Mouse (Mus musculus) adrenal gland (tissue): ENCODE measurements around the gene Lnx1.

Experiments
- intact Hi-C: fragments of 180-260 bp; cut with DNase I; formaldehyde crosslinking; loops from one replicate; pipeline ENCODE4 v1.15.1; 2025
- long read RNA-seq, 2 experiments: library from polyadenylated mRNA; unstranded; transcript quantifications; one replicate each; pipeline ENCODE4 v2.0.0; 2020; ENCODE audit warnings: borderline replicate concordance in 1 of 2; ENCODE audit not compliant: insufficient replicate concordance in 1 of 2

Gene Lnx1
- long read RNA-seq, experiment 1, partial matches to known transcripts: 0 of 1 reads
- long read RNA-seq, experiment 1, other reads (novel, unspliced or antisense): 0 of 1 reads
- long read RNA-seq, experiment 2, partial matches to known transcripts: 0 of 4 reads
- long read RNA-seq, experiment 2, other reads (novel, unspliced or antisense): 0 of 4 reads

DNA sequence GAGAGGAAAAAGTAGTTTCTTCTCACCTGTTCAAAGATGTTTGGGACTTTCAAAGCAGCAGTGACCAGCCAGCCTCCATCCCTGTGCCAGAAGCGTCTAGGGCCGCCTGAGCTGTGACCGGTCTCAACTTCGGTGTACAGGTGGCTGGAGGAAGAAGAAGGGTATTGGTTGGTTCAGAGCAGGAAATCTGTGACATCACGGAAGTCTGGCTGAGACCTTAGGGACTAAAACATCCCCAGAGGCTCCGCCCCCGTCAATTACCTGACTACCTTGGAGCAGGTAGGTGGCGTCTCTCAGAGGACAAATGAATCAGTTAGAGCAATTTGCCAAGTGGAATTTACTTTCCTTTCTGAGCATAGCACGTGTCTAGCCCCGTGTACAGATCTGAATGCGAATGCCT is at the start of gene Lnx1:
TSS of gene Lnx1 (minus strand) at position 147 of the 400 bp plus-strand sequence.
- intact Hi-C loops: no loop called here

DNA sequence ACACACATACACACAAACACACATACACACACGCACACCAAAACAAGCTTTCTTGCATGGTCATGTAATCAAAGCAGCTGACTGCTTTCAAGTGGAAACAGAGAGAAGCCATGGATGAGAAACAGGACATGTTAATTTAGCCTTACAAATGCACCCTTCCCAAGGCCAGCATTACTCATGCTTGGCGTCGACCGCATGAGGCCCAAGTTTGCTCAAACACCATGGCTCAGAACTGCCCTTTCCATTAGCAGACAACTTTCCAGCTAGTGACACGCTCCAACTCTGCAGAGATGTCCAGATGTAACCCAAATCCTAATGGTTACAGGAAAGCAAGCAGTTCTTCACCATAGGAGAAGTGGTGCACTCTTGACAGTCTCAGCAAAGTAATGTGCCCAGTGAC is 47.8 kb upstream of the Lnx1 start:
- intact Hi-C loops: no loop called here

DNA sequence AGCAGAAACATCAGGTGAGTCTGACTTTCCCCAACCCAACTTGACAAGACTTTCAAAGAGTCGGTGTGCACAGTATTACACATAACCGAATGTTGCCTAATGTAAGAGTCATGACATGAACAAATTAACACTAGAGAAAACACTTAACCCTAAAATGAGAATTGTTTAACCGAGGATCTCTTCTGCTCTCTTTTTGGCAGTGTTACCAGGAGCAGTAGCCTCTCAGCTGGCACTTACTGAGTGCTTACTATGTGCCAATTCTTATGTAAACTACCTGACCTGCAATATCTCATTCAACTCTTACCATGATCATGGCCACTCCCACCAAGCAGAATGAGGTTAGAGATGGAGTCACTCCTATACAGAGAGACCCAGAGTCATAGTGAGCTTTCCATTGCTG is 44.8 kb upstream of the Lnx1 start:
- intact Hi-C loops: no loop called here

- intact Hi-C loops: no loop called here
These were observed 38.2 kb upstream of the Lnx1 start for GRCm38 (mm10) chr5:74740951-74741350.

DNA sequence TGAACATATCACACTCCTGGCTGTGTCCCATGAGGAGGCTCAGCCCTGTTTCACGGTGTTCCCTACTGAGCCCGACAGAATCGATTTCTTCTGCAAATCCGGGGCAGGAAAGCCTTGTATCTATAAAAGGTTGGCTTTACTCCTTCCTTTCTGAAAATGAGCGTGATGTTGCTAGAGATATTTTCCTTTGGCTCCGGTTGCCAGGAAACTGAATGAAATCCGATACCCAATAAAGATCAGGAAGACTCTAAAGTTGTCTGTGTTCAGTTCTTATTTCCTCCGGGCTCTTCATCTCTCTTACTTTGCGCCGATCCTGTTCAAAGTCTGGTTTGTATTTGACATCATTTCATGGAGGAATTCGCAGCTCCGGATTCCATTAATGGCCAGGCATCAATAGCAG is 36.7 kb upstream of the Lnx1 start:
- intact Hi-C loops: no loop called here

GRCm38 (mm10) chr5:74738312-74738711 is 35.6 kb upstream of the Lnx1 start:
- intact Hi-C loops: no loop called here

DNA sequence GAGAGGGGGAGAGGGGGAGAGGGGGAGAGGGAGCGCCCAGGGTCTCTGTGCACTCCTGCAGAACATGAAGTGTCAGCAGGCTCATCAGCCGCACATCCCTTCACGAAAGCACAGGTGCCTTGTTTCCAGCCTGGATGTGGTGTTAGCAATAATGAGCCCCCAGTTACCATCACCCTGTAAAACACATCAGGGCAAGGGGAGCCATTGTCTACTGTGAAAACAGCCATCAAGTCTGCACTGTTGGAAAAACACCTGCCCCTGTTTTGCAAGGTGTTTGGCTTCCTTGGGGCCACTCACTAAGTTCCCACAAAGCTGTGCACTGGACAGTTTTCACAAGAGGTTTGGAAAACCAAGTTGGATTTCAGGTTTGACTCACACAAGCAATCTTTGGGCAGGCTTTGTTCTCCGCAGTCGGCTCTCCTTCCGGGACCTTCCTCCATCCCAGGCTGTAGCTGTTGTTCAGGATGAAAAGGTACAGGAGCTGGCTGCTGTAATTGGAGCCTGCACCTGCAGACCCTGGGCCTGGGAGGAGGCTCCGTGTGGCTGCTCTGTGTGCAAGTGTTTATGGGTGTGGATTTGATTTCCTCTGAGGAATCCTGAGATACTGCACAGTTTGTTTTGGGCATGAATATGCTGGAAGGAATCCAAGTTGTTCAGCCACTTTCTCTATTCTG is 31.3 kb upstream of the Lnx1 start:
- intact Hi-C loops: no loop called here

DNA sequence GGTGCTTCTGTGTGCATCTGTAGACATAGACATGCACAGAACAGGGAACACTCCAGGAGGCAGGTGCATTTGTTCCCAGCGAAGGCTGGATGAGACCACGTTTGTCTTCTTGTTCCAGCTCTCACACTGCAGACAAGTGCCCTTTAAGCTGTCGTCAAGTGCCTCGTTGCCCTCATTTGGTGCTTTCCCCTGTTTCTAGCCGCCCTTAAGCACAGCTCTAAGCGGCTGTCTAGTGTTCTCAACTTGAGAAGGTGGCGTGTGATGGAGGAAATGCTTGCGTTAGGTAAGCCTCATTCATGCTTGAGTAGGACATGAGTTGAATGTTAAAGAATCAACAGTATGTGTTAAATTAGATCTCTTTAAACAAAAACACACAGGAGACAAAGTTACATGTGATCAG is 29.9 kb upstream of the Lnx1 start:
- intact Hi-C loops: no loop called here

DNA sequence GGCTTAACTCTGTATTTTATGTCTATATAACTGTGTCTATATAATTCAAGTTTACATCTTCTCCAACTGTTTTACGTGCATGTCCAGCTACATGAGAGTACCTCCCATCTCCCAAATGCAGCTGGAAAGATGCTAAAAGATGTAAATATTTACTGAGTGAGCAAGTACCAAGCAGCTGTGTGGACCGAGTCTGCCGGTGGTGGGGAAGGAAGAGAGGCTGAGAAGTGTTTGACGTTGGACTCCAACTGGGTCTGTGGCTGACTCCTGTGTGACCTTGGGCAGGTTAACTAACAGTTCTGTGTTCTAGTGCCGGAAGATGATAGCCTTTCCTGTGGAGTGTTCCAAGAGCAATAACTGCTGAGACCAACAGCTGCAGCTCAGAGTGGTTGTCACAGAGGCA is 27.9 kb upstream of the Lnx1 start:
- intact Hi-C loops: no loop called here

- intact Hi-C loops: no loop called here
These were observed 26.9 kb upstream of the Lnx1 start for GRCm38 (mm10) chr5:74729567-74729966.

GRCm38 (mm10) chr5:74728186-74728585 is 25.5 kb upstream of the Lnx1 start:
- intact Hi-C loops: no loop called here

GRCm38 (mm10) chr5:74727319-74727718 is 24.6 kb upstream of the Lnx1 start:
- intact Hi-C loops: no loop called here

DNA sequence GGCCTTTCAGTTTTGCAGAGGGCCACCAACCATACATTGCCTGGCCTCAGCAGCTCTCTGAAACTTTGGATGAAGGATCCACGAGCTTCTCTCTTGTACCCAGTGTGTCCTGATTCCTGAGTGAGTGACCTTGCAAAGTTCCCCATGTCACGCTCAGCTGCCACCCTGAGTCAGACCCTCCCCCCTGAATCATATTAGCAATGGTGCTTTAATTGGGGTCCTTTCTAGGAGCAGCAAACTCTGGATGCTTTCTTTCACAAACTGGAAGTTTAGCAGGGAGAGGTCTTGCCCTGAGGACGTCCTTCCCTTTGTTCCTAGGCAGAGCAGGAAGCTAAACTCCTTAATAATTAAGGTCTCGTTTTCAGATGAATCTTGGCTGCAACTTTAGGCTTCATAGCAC is 22.8 kb upstream of the Lnx1 start:
- intact Hi-C loops: no loop called here

GRCm38 (mm10) chr5:74721816-74722215 is 19.1 kb upstream of the Lnx1 start:
- intact Hi-C loops: no loop called here

GRCm38 (mm10) chr5:74720661-74721060 is 17.9 kb upstream of the Lnx1 start:
- intact Hi-C loops: no loop called here

GRCm38 (mm10) chr5:74716165-74716564 is 13.5 kb upstream of the Lnx1 start:
- intact Hi-C loops: no loop called here

- intact Hi-C loops: no loop called here
These were observed 10.1 kb upstream of the Lnx1 start for GRCm38 (mm10) chr5:74712811-74713210.

DNA sequence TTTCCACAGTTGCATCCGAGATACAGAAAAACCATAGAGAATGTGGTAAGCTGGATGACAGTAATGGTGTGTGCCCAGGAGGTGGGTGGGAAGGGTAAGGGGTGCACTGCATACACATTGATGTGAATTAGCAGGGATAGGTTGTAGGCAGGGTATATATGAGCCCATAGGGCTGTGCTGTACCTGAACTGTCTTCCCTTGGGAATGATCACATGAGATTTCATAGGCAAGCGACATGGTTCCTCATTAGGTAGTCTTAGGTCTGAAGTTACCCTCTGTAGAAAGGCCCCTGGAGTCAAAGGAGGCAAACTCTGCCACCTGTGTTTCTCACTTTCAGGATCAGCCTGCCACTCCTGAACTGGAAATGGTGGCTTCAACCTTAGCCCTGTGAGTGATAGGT is 9.3 kb upstream of the Lnx1 start:
- intact Hi-C loops: no loop called here

GRCm38 (mm10) chr5:74711056-74711455 is 8.3 kb upstream of the Lnx1 start:
- intact Hi-C loops: no loop called here

DNA sequence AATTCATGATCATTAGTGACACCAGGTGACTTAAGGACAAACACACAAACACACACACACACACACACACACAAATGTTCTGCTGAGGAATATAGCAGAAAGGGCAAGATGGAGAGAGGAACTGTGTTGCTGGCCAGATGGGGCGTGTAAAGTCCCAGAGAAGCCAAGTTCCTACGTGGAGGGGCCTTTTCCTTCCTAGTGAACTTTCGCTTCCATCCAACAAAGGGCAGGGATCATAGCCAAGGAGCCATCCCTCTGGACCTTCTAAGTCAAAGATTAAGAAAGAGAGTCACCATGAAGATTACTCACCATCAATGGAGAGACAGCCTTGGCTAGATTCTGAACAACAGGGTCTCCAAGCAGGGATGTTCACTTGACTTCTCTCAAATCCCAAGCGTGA is 7.5 kb upstream of the Lnx1 start:
- intact Hi-C loops: no loop called here

DNA sequence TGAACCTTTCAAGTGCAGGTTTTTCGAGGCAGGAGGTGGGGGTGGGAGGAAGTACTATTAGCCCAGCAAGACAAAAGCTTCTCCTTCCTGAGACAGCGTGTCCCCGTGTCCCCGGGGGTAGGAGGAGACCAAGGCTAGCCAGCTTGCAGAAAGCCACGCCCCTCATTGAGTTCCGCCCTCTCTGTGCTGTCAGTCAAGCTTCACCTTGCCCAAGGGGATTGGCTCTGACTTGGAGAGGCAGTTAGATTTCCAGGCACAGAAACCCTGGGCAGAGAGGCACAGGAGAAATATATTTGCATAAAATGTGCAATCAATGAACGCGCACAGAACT is 1.7 kb upstream of the Lnx1 start:
- intact Hi-C loops: no loop called here

- intact Hi-C loops: no loop called here
These were observed 1.2 kb upstream of the Lnx1 start for GRCm38 (mm10) chr5:74703741-74704459.

GRCm38 (mm10) chr5:74700918-74701317 is 1.8 kb downstream of the Lnx1 start:
- intact Hi-C loops: no loop called here
